Comparison of ENCODE assay signal across 12 mouse cellular contexts in genomic region chr1:62823549-62824195, GRCm38 (mm10).
DNase-seq lines count a peak whose midpoint lies in the region; ATAC-seq and TF ChIP-seq lines count a peak whose summit lies in the region.
"Had no signal": no experiment of that assay in that cellular context is flagged by ENCODE, and none has a peak within 500 bp of the region (broad histone marks: within the 10 kb centered on the region; RNA-seq: fewer than 3 reads in every experiment).

No protein-coding gene starts in this region.

- H3K4me2 ChIP-seq in liver, postnatal 0 days (ENCODE audit: low read depth, low read length): no peak overlapping the region
- no peak overlapping the region for H3K4me2 ChIP-seq in stomach, embryonic 16.5 days (ENCODE audit: low read depth, low read length)
- H3K4me2 ChIP-seq: liver, embryonic 13.5 days; midbrain, embryonic 15.5 days had no signal

- 0 out of 2 replicates have a peak, but pooled peaks cover 3% of the 10 kb centered on the region for H3K4me1 ChIP-seq in liver, postnatal 0 days (ENCODE audit: insufficient read depth)
- H3K4me1 ChIP-seq in stomach, embryonic 16.5 days (ENCODE audit: control insufficient read depth, insufficient read depth, low read length): peaks cover 14% of the 10 kb centered on the region
- H3K4me1 ChIP-seq: midbrain, embryonic 15.5 days had no signal

- intact Hi-C loops in gastrocnemius, postnatal 36 days (cut with DNase I): no loop called here
- intact Hi-C loops in left cerebral cortex, postnatal 25 days (cut with DNase I): no loop called here

- DNase-seq in gastrocnemius, adult 8-10 months (ENCODE audit: low spot score in 2 of 2): peak; percentile 12 to 23
- DNase-seq in gastrocnemius, postnatal 36 days: no peak
- peak; percentile 25 for DNase-seq in liver, postnatal 0 days
- no peak for DNase-seq in liver
- DNase-seq in kidney, postnatal 36 days: peak; percentile 48 to 60
- DNase-seq in embryo, embryonic 9.5 days (ENCODE audit: extremely low spot score): no peak
- no peak for DNase-seq in left cerebral cortex, postnatal 25 days (ENCODE audit: low spot score in 2 of 2)
- DNase-seq: cerebellum, postnatal 10 days; liver, embryonic 13.5 days; right cerebral cortex, postnatal 14 days had no signal

- peak; percentile 51; the same call in 1 of the 2 replicates for ATAC-seq in liver, postnatal 0 days
- no peak for ATAC-seq in stomach, embryonic 16.5 days (ENCODE audit: insufficient read depth, low FRiP score)
- ATAC-seq: midbrain, embryonic 15.5 days had no signal

- H3K4me3 ChIP-seq in liver, postnatal 0 days (ENCODE audit: low read depth, low read length): no peak overlapping the region
- no peak overlapping the region for H3K4me3 ChIP-seq in stomach, embryonic 16.5 days (replicated peaks; ENCODE audit: low read length)
- H3K4me3 ChIP-seq: liver, embryonic 13.5 days; midbrain, embryonic 15.5 days had no signal

- 53% methylated on average over 6 of the region's 6 CpGs for WGBS in liver, postnatal 0 days (ENCODE audit: insufficient replicate concordance)
- 63% methylated on average over 6 of the region's 6 CpGs for WGBS in stomach, embryonic 16.5 days

- no peak overlapping the region for H3K9ac ChIP-seq in liver, postnatal 0 days (replicated peaks)
- no peak overlapping the region for H3K9ac ChIP-seq in stomach, embryonic 16.5 days (ENCODE audit: low read length)
- H3K9ac ChIP-seq: liver, embryonic 13.5 days; midbrain, embryonic 15.5 days had no signal

- no peak for TF ChIP-seq CTCF in liver, postnatal 0 days (IDR thresholded peaks at IDR 0.05; ENCODE audit: low read depth)

- no peaks in the 10 kb centered on the region for H3K27me3 ChIP-seq in liver, postnatal 0 days (ENCODE audit: insufficient read depth, low read length)
- no peaks in the 10 kb centered on the region for H3K27me3 ChIP-seq in stomach, embryonic 16.5 days (ENCODE audit: control insufficient read depth, insufficient read depth, low read length)
- H3K27me3 ChIP-seq: liver, embryonic 13.5 days; midbrain, embryonic 15.5 days had no signal

- TF ChIP-seq EP300 in liver, postnatal 0 days (IDR thresholded peaks at IDR 0.05; ENCODE audit: low read depth): no peak

- H3K9me3 ChIP-seq in liver, postnatal 0 days (ENCODE audit: low read length): no peaks in the 10 kb centered on the region
- no peaks in the 10 kb centered on the region for H3K9me3 ChIP-seq in stomach, embryonic 16.5 days (replicated peaks; ENCODE audit: control insufficient read depth, low read length)
- H3K9me3 ChIP-seq: liver, embryonic 13.5 days; midbrain, embryonic 15.5 days had no signal

- no peak overlapping the region for H3K27ac ChIP-seq in liver, postnatal 0 days (ENCODE audit: low read depth)
- peak overlapping the region; percentile 92 for H3K27ac ChIP-seq in stomach, embryonic 16.5 days (ENCODE audit: low read length)
- H3K27ac ChIP-seq: liver, embryonic 13.5 days; midbrain, embryonic 15.5 days had no signal

- H3K36me3 ChIP-seq in liver, postnatal 0 days (replicated peaks; ENCODE audit: insufficient read depth, low read length): no peaks in the 10 kb centered on the region
- no peaks in the 10 kb centered on the region for H3K36me3 ChIP-seq in stomach, embryonic 16.5 days (ENCODE audit: control insufficient read depth, insufficient read depth, low read length)
- H3K36me3 ChIP-seq: liver, embryonic 13.5 days; midbrain, embryonic 15.5 days had no signal

Comparison
In these comparisons a context has a peak if more than half of its experiments do, and no peak if none do; other contexts are left out.
1. DNase-seq: peak in gastrocnemius, adult 8-10 months (2 of 2), liver, postnatal 0 days (single experiment) and kidney, postnatal 36 days (2 of 2); none in gastrocnemius, postnatal 36 days (0 of 2), liver (single experiment), embryo, embryonic 9.5 days (single experiment) and left cerebral cortex, postnatal 25 days (0 of 2).